In the genomic region with DNA sequence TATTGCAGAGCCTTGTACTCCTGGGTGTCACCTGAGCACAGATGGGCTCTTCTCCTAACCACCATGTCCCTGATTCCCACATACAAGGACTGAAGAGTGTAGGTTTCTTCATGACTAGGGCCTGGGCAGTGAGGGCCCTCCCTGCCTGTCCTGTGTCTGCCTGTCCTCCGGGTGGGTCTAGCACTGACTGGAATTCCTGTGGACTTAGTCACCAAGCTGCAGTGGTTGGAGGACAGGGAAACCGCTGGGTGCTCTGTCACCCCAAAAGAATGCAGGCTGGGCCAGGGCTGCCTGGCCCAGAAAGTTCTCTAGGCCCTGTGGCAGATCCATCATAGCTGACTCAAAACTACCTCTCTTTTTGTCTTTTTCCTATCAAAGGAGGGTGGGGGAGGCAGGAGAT, we compare ENCODE assay signal across 8 mouse cellular contexts.
DNase-seq lines count a peak whose midpoint lies in the region; ATAC-seq lines count a peak whose summit lies in the region.

No protein-coding gene starts in this region.

- no peak overlapping the region for H3K4me3 ChIP-seq in liver, embryonic 13.5 days (replicated peaks)
- no peak overlapping the region for H3K4me3 ChIP-seq in heart, embryonic 12.5 days
- no peak overlapping the region for H3K4me3 ChIP-seq in hindbrain, embryonic 11.5 days (ENCODE audit: low read depth, low read length)

- no peak overlapping the region for H3K27ac ChIP-seq in liver, embryonic 13.5 days
- peak overlapping the region; percentile 85 for H3K27ac ChIP-seq in heart, embryonic 12.5 days (ENCODE audit: poor library complexity, severe bottlenecking)
- no peak overlapping the region for H3K27ac ChIP-seq in hindbrain, embryonic 11.5 days (ENCODE audit: low read depth, low read length)

- 45% methylated on average over 2 of the region's 2 CpGs for WGBS in liver, embryonic 13.5 days (ENCODE audit: insufficient replicate concordance)
- 13% methylated on average over 2 of the region's 2 CpGs for WGBS in heart, embryonic 12.5 days
- 64% methylated on average over 2 of the region's 2 CpGs for WGBS in hindbrain, embryonic 11.5 days

- H3K27me3 ChIP-seq in liver, embryonic 13.5 days: no peaks in the 10 kb centered on the region
- H3K27me3 ChIP-seq in heart, embryonic 12.5 days (replicated peaks): no peaks in the 10 kb centered on the region
- no peaks in the 10 kb centered on the region for H3K27me3 ChIP-seq in hindbrain, embryonic 11.5 days (ENCODE audit: control insufficient read depth, insufficient read depth, low read length)

- no peak for ATAC-seq in liver, embryonic 13.5 days (ENCODE audit: low read depth)
- peak; percentile 82 for ATAC-seq in heart, embryonic 12.5 days (ENCODE audit: insufficient number of reproducible peaks, low FRiP score)
- no peak for ATAC-seq in hindbrain, embryonic 11.5 days (ENCODE audit: low FRiP score)

- H3K9me3 ChIP-seq in liver, embryonic 13.5 days (replicated peaks): no peaks in the 10 kb centered on the region
- H3K9me3 ChIP-seq in heart, embryonic 12.5 days (replicated peaks): no peaks in the 10 kb centered on the region
- H3K9me3 ChIP-seq in hindbrain, embryonic 11.5 days (ENCODE audit: control insufficient read depth, low read length): no peaks in the 10 kb centered on the region

- H3K4me1 ChIP-seq in liver, embryonic 13.5 days (replicated peaks): peaks cover 45% of the 10 kb centered on the region
- peaks cover 90% of the 10 kb centered on the region for H3K4me1 ChIP-seq in heart, embryonic 12.5 days (replicated peaks)
- H3K4me1 ChIP-seq in hindbrain, embryonic 11.5 days (replicated peaks; ENCODE audit: control insufficient read depth, insufficient read depth, low read length): no peaks in the 10 kb centered on the region

- DNase-seq in liver, embryonic 13.5 days: no peak
- no peak for DNase-seq in liver
- DNase-seq in kidney, postnatal 4 days: peak; percentile 31 to 61
- DNase-seq in urinary bladder, postnatal 36 days (ENCODE audit: low spot score in 2 of 2): peak; percentile 64 to 67
- DNase-seq in hindbrain, embryonic 11.5 days (ENCODE audit: low spot score): no peak
- no peak for DNase-seq in layer of hippocampus, adult 18-20 months (ENCODE audit: low spot score in 2 of 2)
- DNase-seq in right cerebral cortex, adult 18-20 months: no peak

- H3K9ac ChIP-seq in liver, embryonic 13.5 days: 0 out of 2 replicates have a peak overlapping the region, but pooled peaks have one; percentile 8
- no peak overlapping the region for H3K9ac ChIP-seq in heart, embryonic 12.5 days
- no peak overlapping the region for H3K9ac ChIP-seq in hindbrain, embryonic 11.5 days (ENCODE audit: low read depth, low read length)

- H3K36me3 ChIP-seq in liver, embryonic 13.5 days: no peaks in the 10 kb centered on the region
- H3K36me3 ChIP-seq in heart, embryonic 12.5 days: peaks cover 4% of the 10 kb centered on the region; the same call in 1 of the 2 replicates
- H3K36me3 ChIP-seq in hindbrain, embryonic 11.5 days (ENCODE audit: control insufficient read depth, insufficient read depth, low read length): no peaks in the 10 kb centered on the region

- no peak overlapping the region for H3K4me2 ChIP-seq in liver, embryonic 13.5 days
- H3K4me2 ChIP-seq in heart, embryonic 12.5 days: no peak overlapping the region
- H3K4me2 ChIP-seq in hindbrain, embryonic 11.5 days (replicated peaks; ENCODE audit: low read depth, low read length): no peak overlapping the region

Comparison
In these comparisons a context has a peak if more than half of its experiments do, and no peak if none do; other contexts are left out.
1. DNase-seq: peak in kidney, postnatal 4 days (2 of 2) and urinary bladder, postnatal 36 days (2 of 2); none in liver, embryonic 13.5 days (single experiment), liver (single experiment), hindbrain, embryonic 11.5 days (single experiment), layer of hippocampus, adult 18-20 months (0 of 2) and right cerebral cortex, adult 18-20 months (single experiment).